Mouse (Mus musculus) forebrain, embryonic 12.5 days (tissue): ENCODE measurements at regions not wholly inside any gene's neighbourhood (a gene's known extent, or its start where the extent isn't known, plus 50 kb on each side); places are given as distances from the start of the nearest gene placed in this dataset.

Experiments
- ATAC-seq: fragments of 200-750 bp; cut with Nextera tagmentation; 2 replicates; pipeline ENCODE4 v1.8.0; 2017; ENCODE audit warnings: moderate TSS enrichment; ENCODE audit not compliant: low FRiP score
- H3K27ac ChIP-seq: fragments of 300-500 bp; sonication (generic); 2 replicates; pipeline ENCODE4 v1.5.1; 2016; ENCODE audit warnings: mild to moderate bottlenecking
- H3K27me3 ChIP-seq: fragments of 300-500 bp; sonication (generic); 2 replicates; pipeline ENCODE4 v1.6.1; 2016; ENCODE audit warnings: mild to moderate bottlenecking
- H3K36me3 ChIP-seq: fragments of 300-500 bp; sonication (generic); replicated peaks from 2 replicates; pipeline ENCODE4 v1.6.1; 2016; ENCODE audit warnings: mild to moderate bottlenecking
- H3K4me1 ChIP-seq: fragments of 300-500 bp; sonication (generic); 2 replicates; pipeline ENCODE4 v1.6.1; 2016
- H3K4me2 ChIP-seq: fragments of 300-500 bp; sonication (generic); 2 replicates; pipeline ENCODE4 v1.6.1; 2016; ENCODE audit warnings: mild to moderate bottlenecking, moderate library complexity
- H3K4me3 ChIP-seq: fragments of 300-500 bp; sonication (generic); replicated peaks from 2 replicates; pipeline ENCODE4 v1.5.1; 2016; ENCODE audit warnings: mild to moderate bottlenecking
- H3K9ac ChIP-seq: fragments of 300-500 bp; sonication (generic); 2 replicates; pipeline ENCODE4 v1.6.1; 2016; ENCODE audit warnings: mild to moderate bottlenecking
- H3K9me3 ChIP-seq: fragments of 300-500 bp; sonication (generic); 2 replicates; pipeline ENCODE4 v1.6.1; 2016
- WGBS: fragments of 180-500 bp; shearing (Covaris S2); methylation state at CpG from one replicate; pipeline ENCODE4 v1.1.7; 2016; 5-methylcytosine and 5-hydroxymethylcytosine counted together

- H3K4me1 ChIP-seq = no peaks in the 10 kb centered on the region
- no peak overlapping the region for H3K4me3 ChIP-seq
- no peak overlapping the region for H3K9ac ChIP-seq
- WGBS = 67% methylated on average over 2 of the region's 2 CpGs
- ATAC-seq = no peak
- H3K27me3 ChIP-seq = no peaks in the 10 kb centered on the region
- H3K27ac ChIP-seq = no peak overlapping the region
- H3K36me3 ChIP-seq = no peaks in the 10 kb centered on the region
- H3K9me3 ChIP-seq = no peaks in the 10 kb centered on the region
- no peak overlapping the region for H3K4me2 ChIP-seq
Observed at GRCm38 (mm10) chr13:81852309-81852978, 69.6 kb downstream of the Cetn3 start.

DNA sequence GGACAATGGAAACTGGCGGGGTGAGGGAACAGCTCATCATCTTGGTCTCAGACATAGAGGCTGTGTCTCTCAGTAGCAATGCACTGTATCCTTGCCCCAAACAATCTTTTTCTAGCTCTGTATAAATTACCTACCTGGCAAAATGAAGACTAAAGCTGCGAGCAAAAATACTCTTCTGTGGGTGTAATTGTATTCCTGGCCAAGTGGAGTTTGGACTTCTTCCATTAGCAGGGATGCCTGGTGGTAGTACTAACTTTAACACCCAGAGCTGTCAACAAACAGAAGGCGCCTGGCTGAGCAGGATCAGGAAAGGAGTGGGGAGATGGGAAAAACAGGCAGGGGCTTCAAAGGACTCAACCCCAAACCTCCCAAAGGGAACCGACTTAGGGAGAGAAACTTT lies 73.2 kb downstream of the Cetn3 start:
- H3K9ac ChIP-seq = no peak overlapping the region
- WGBS = 75% methylated on average over 4 of the region's 4 CpGs
- H3K27me3 ChIP-seq = no peaks in the 10 kb centered on the region
- no peak for ATAC-seq
- no peak overlapping the region for H3K4me2 ChIP-seq
- H3K36me3 ChIP-seq = no peaks in the 10 kb centered on the region
- no peaks in the 10 kb centered on the region for H3K9me3 ChIP-seq
- H3K4me1 ChIP-seq = no peaks in the 10 kb centered on the region
- no peak overlapping the region for H3K4me3 ChIP-seq
- no peak overlapping the region for H3K27ac ChIP-seq

- H3K9me3 ChIP-seq = no peaks in the 10 kb centered on the region
- H3K36me3 ChIP-seq = no peaks in the 10 kb centered on the region
- no peak overlapping the region for H3K27ac ChIP-seq
- no peaks in the 10 kb centered on the region for H3K4me1 ChIP-seq
- no peak overlapping the region for H3K4me2 ChIP-seq
- H3K27me3 ChIP-seq = no peaks in the 10 kb centered on the region
- 77% methylated on average over 4 of the region's 4 CpGs for WGBS
- H3K4me3 ChIP-seq = no peak overlapping the region
- H3K9ac ChIP-seq = no peak overlapping the region
- no peak for ATAC-seq
Observed at GRCm38 (mm10) chr13:81860683-81861082, 77.8 kb downstream of the Cetn3 start.

- Histone ChIP-seq H3K27me3 (no peaks in the 10 kb centered on the region), H3K9me3 (no peaks in the 10 kb centered on the region), H3K27ac (no peak overlapping the region), H3K36me3 (no peaks in the 10 kb centered on the region), H3K4me1 (no peaks in the 10 kb centered on the region), H3K9ac (no peak overlapping the region), H3K4me2 (no peak overlapping the region), H3K4me3 (no peak overlapping the region)
- 89% methylated on average over 5 of the region's 5 CpGs for WGBS
- no peak for ATAC-seq
Observed at GRCm38 (mm10) chr13:81861886-81862600, 79.2 kb downstream of the Cetn3 start.

GRCm38 (mm10) chr13:81871226-81871625 lies 88.3 kb downstream of the Cetn3 start:
- Histone ChIP-seq H3K4me1 (peaks cover 4% of the 10 kb centered on the region; the same call in 1 of the 2 replicates), H3K9me3 (no peaks in the 10 kb centered on the region), H3K4me3 (no peak overlapping the region), H3K4me2 (no peak overlapping the region), H3K9ac (no peak overlapping the region), H3K27ac (no peak overlapping the region), H3K36me3 (no peaks in the 10 kb centered on the region), H3K27me3 (no peaks in the 10 kb centered on the region)
- no peak for ATAC-seq
- 76% methylated on average over 9 of the region's 9 CpGs for WGBS

DNA sequence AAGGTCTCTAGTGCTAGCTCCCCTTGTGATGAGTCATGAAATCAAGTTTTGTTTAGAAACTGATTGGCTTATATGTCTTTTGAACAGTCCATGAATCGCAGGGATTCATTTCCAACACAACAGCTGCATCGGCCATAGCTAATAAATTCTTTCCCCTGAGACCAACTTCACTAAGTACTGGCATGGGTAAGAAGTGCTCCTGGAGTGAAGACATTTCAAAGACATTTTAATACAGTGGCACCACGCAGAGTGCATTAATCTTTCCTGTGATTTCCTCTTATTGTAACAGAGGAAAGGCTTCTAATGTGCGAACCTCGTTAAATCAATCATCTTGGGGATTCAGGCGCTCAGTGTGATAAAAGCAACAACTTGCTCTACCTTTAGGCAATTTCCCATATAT lies 103.0 kb downstream of the Cetn3 start:
- no peak for ATAC-seq
- H3K9me3 ChIP-seq = no peaks in the 10 kb centered on the region

DNA sequence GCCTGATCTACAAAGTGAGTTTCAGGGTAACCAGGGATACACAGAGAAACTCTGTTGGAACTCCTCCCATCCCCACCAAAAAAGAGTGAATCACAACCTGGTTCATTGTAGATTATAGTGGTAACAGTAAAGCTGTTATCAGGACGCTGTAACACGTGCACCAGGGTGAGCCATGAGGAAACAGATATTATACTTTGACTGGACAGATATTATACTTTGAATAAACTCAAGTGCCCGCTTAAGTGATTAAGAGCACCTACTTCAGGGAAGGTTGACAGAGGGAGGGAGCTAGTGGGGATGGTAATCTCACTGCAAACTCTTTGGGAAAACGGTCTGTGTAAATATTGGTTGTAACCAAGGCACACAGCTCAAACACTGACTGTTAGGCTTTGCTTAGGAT lies 147.4 kb downstream of the Cetn3 start:
- Histone ChIP-seq H3K9me3 (no peaks in the 10 kb centered on the region), H3K9ac (no peak overlapping the region)

More for the DNA sequence above, 103.0 kb downstream of the Cetn3 start:
- Histone ChIP-seq H3K27me3 (no peaks in the 10 kb centered on the region), H3K4me1 (no peaks in the 10 kb centered on the region), H3K4me3 (no peak overlapping the region), H3K36me3 (no peaks in the 10 kb centered on the region), H3K4me2 (no peak overlapping the region), H3K27ac (no peak overlapping the region), H3K9ac (no peak overlapping the region)
- 42% methylated on average over 6 of the region's 6 CpGs for WGBS

DNA sequence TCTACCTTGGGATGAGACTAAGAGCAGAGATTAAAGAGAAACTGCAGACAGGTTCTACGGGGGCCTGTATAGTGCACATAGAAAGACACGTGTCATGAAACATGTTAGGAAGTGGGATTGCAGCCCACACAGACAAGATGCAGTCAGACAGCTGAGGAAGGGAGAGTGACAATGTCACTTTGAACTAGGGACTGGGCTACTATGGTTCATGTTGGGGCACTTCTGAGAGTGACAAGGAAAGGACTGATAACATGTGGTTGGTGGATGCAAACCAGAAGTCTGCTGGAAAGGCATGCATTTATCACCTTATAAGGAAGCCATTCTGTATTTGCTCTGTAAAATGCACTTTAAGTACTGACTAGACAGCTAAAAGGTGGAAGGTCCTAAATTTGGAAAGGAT lies 148.3 kb downstream of the Cetn3 start:
- H3K4me1 ChIP-seq = peaks cover 3% of the 10 kb centered on the region; the same call in 1 of the 2 replicates
- no peak overlapping the region for H3K4me3 ChIP-seq
- ATAC-seq = no peak
- no peaks in the 10 kb centered on the region for H3K36me3 ChIP-seq
- H3K27ac ChIP-seq = no peak overlapping the region
- no peaks in the 10 kb centered on the region for H3K27me3 ChIP-seq
- no peaks in the 10 kb centered on the region for H3K9me3 ChIP-seq
- 91% methylated on average over 2 of the region's 2 CpGs for WGBS
- no peak overlapping the region for H3K9ac ChIP-seq
- no peak overlapping the region for H3K4me2 ChIP-seq

More for the DNA sequence above, 147.4 kb downstream of the Cetn3 start:
- H3K4me1 ChIP-seq = peaks cover 3% of the 10 kb centered on the region; the same call in 1 of the 2 replicates
- 80% methylated on average over 4 of the region's 4 CpGs for WGBS
- H3K4me3 ChIP-seq = no peak overlapping the region
- H3K4me2 ChIP-seq = no peak overlapping the region
- H3K36me3 ChIP-seq = no peaks in the 10 kb centered on the region
- no peak overlapping the region for H3K27ac ChIP-seq
- no peaks in the 10 kb centered on the region for H3K27me3 ChIP-seq
- ATAC-seq = no peak

DNA sequence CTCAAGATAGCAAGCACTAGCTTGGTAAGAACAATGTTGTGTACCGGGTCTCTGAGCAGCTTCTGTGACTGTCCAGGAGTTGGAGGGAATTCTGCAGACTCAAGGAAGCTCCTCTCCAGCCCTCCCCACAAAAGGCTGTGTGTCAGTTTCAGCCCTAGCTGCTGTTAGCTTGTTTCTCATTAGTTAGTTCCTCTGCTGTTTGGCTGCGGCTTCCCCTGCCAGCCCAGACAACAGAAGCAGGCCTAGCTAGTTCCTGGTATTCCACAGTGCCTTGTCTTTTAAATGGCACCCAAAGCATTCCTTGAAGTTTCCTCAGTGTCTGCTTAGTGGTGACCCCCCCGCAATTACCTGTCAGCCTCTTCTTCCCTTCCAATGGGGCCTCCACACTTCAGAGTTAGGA lies 154.2 kb downstream of the Cetn3 start:
- no peak overlapping the region for H3K4me2 ChIP-seq
- no peaks in the 10 kb centered on the region for H3K27me3 ChIP-seq
- H3K4me3 ChIP-seq = no peak overlapping the region
- H3K9ac ChIP-seq = no peak overlapping the region
- H3K4me1 ChIP-seq = peaks cover 3% of the 10 kb centered on the region; the same call in 1 of the 2 replicates
- H3K9me3 ChIP-seq = no peaks in the 10 kb centered on the region
- no peaks in the 10 kb centered on the region for H3K36me3 ChIP-seq
- H3K27ac ChIP-seq = no peak overlapping the region
- 58% methylated on average over 3 of the region's 3 CpGs for WGBS
- no peak; the same call in 1 of the 2 replicates for ATAC-seq

GRCm38 (mm10) chr13:81944047-81944446 lies 161.2 kb downstream of the Cetn3 start:
- Histone ChIP-seq H3K27ac (no peak overlapping the region), H3K9me3 (no peaks in the 10 kb centered on the region), H3K9ac (no peak overlapping the region), H3K27me3 (no peaks in the 10 kb centered on the region), H3K36me3 (no peaks in the 10 kb centered on the region), H3K4me3 (peak overlapping the region; percentile 21), H3K4me2 (peak overlapping the region; percentile 43), H3K4me1 (peaks cover 11% of the 10 kb centered on the region)
- peak; percentile 91 for ATAC-seq
- WGBS = 12% methylated on average over 9 of the region's 9 CpGs

DNA sequence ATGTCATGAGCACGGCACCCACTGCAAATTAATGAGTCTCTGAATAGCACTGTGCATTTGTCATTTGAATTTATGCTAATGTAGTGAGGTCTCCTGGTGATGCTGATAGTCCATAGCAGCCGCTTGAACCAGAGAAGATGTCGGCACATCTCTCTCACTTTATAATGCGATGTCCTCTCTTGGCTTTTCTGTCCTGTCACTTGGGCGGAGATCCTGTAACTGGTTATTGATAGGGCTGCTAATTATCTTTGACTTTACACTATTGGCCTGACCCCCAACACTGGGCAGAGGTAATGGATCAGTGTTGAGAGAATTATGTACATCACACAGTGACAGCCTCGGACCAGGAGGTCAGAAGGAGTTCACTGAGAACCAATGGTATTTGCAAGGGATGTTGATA lies 161.6 kb downstream of the Cetn3 start:
- Histone ChIP-seq H3K27ac (0 out of 2 replicates have a peak overlapping the region, but pooled peaks have one; percentile 13), H3K27me3 (no peaks in the 10 kb centered on the region)
- 41% methylated on average over 6 of the region's 6 CpGs for WGBS

DNA sequence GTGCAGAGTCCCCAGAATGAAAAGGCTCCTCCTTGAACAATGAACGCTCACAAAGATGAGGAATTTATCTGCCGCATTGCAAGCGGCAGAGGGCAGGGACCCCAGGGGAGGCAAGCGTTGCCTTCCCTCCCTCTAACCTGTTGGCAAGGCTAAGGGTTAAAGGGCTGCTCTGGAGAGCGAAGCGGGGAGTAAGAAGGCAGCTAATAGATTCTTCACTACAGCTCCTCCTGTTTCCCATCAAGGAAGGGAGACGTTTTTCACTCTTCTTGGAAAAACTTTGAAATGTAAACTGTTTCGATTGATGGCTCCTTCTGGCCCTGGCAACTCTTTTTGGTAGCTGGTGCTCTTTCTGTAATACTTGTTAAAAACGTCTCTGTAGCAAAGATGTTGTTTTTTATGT lies 162.9 kb downstream of the Cetn3 start:
- WGBS = 7% methylated on average over 9 of the region's 9 CpGs
- Histone ChIP-seq H3K27ac (no peak overlapping the region), H3K27me3 (no peaks in the 10 kb centered on the region), H3K4me1 (peaks cover 11% of the 10 kb centered on the region), H3K9me3 (no peaks in the 10 kb centered on the region), H3K36me3 (no peaks in the 10 kb centered on the region), H3K4me2 (peak overlapping the region; percentile 48), H3K9ac (peak overlapping the region; percentile 25; the same call in 1 of the 2 replicates), H3K4me3 (peak overlapping the region; percentile 16; the same call in 1 of the 2 replicates)
- ATAC-seq = no peak

More for the DNA sequence above, 161.6 kb downstream of the Cetn3 start:
- peaks cover 11% of the 10 kb centered on the region for H3K4me1 ChIP-seq
- ATAC-seq = peak; percentile 85
- peak overlapping the region; percentile 43 for H3K4me2 ChIP-seq
- no peak overlapping the region for H3K9ac ChIP-seq
- H3K36me3 ChIP-seq = no peaks in the 10 kb centered on the region
- H3K9me3 ChIP-seq = no peaks in the 10 kb centered on the region
- H3K4me3 ChIP-seq = peak overlapping the region; percentile 21

- no peak overlapping the region for H3K4me3 ChIP-seq
- no peaks in the 10 kb centered on the region for H3K36me3 ChIP-seq
- no peaks in the 10 kb centered on the region for H3K27me3 ChIP-seq
- no peak overlapping the region for H3K27ac ChIP-seq
- no peak overlapping the region for H3K9ac ChIP-seq
- no peak for ATAC-seq
- no peak overlapping the region for H3K4me2 ChIP-seq
- no peaks in the 10 kb centered on the region for H3K4me1 ChIP-seq
- no peaks in the 10 kb centered on the region for H3K9me3 ChIP-seq
- 89% methylated on average over 2 of the region's 2 CpGs for WGBS
Observed at GRCm38 (mm10) chr13:81965431-81965830, 182.6 kb downstream of the Cetn3 start.
